ENCODE assay signal across 15 mouse cellular contexts in the genomic region with DNA sequence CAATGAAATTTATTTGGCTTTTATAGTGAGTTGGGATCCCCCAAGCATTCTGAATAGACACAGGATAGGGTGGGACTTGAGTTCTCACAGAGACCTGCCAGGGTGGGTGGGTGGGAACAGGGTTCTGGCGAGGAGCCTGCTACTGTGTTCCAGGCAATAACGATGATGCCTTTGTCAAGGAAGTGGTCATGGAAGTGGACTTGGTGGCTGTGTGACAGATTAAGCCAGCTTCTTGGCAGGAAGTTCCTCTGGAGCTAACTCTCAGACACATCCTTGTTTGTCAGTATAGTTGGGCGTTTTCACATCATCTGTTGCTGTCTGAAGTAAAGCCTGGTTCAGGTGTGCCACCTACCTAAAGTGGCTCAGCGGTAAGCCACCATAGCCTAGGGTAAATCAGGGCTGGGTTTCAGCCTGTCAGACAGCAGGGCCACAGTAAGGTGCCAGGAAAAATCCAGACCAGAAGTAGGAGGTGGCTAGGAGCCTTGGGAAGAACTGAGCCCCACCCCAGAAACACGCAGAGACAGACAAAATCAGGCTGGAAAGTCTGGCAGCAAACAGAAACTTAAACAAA. TPM values are rescaled to one million over a fixed set of nuclear protein-coding genes. Genes with fewer than 3 reads are reported as not detected.
DNase-seq lines count a peak whose midpoint lies in the region; TF ChIP-seq lines count a peak whose summit lies in the region.
"Had no signal": no experiment of that assay in that cellular context is flagged by ENCODE, and none has a peak within 500 bp of the region (broad histone marks: within the 10 kb centered on the region; RNA-seq: fewer than 3 reads in every experiment).

No protein-coding gene starts in this region.

- H3K27ac ChIP-seq in kidney, adult 2 months (ENCODE audit: insufficient read depth, low read depth, low read length), result peak overlapping the region; percentile 67
- H3K27ac ChIP-seq: forebrain, embryonic 15.5 days; hindbrain, embryonic 15.5 days; limb, embryonic 15.5 days; midbrain, embryonic 10.5 days had no signal

- no peak for TF ChIP-seq POLR2A in kidney, adult 2 months (IDR thresholded peaks at IDR 0.05; ENCODE audit: low read depth, low read length)

- H3K4me1 ChIP-seq in kidney, adult 2 months (ENCODE audit: control insufficient read depth, insufficient read depth, low read length), result no peaks in the 10 kb centered on the region
- H3K4me1 ChIP-seq: forebrain, embryonic 15.5 days; hindbrain, embryonic 15.5 days; midbrain, embryonic 10.5 days had no signal

- WGBS in kidney, adult 2 months, result 62% methylated on average over 5 of the region's 5 CpGs

- no peak for TF ChIP-seq CTCF in kidney, adult 2 months (conservative IDR thresholded peaks at IDR 0.05; ENCODE audit: insufficient read depth, insufficient read length, low read depth, low read length)

- no peaks in the 10 kb centered on the region for H3K36me3 ChIP-seq in kidney, adult 2 months (ENCODE audit: control insufficient read depth, insufficient read depth, low read length)
- H3K36me3 ChIP-seq: forebrain, embryonic 15.5 days; hindbrain, embryonic 15.5 days; limb, embryonic 15.5 days; midbrain, embryonic 10.5 days had no signal

- H3K4me3 ChIP-seq in kidney, adult 2 months (ENCODE audit: insufficient read depth, low read depth, low read length), result no peak overlapping the region
- H3K4me3 ChIP-seq: forebrain, embryonic 15.5 days; hindbrain, embryonic 15.5 days; limb, embryonic 15.5 days; midbrain, embryonic 10.5 days had no signal

- intact Hi-C loops in heart, postnatal 36 days (cut with DNase I), result no loop called here

- peak; percentile 70 for DNase-seq in kidney, adult 2 months
- no peak for DNase-seq in kidney, adult 9 months
- DNase-seq in heart, adult 9 months (ENCODE audit: low spot score in 2 of 2), result peak; percentile 56 to 83
- DNase-seq in heart, postnatal 36 days, result peak; percentile 24 to 43
- DNase-seq in lung, postnatal 36 days, result peak; percentile 53
- no peak for DNase-seq in Muller cell, postnatal 12 days (ENCODE audit: inconsistent ontology term)
- DNase-seq in cerebellum, adult 9-11 months, result no peak
- DNase-seq: cerebellum, adult 11 months; embryo, embryonic 11 days; gastrocnemius, postnatal 10 days; lung, embryonic 14.5 days had no signal

- no peaks in the 10 kb centered on the region for H3K27me3 ChIP-seq in kidney, adult 2 months (replicated peaks; ENCODE audit: control insufficient read depth, insufficient read depth, low read length)
- H3K27me3 ChIP-seq: forebrain, embryonic 15.5 days; hindbrain, embryonic 15.5 days; limb, embryonic 15.5 days had no signal

RNA-seq across cellular contexts. Expression of a gene that starts 7.6 kb away (rescaled TPM):
- 2.6 and 2.8 TPM in 2 replicates for polyA plus RNA-seq in kidney, adult 2 months (2012; rRNA removed)
- total RNA-seq in heart, postnatal 36 days (2021), result 1 to 10 TPM; 2.4 to 2.5 TPM

RNA-seq across cellular contexts. Expression of a gene that starts 8.0 kb away (rescaled TPM):
- 95.2 and 125 TPM in 2 replicates for polyA plus RNA-seq in kidney, adult 2 months (2012; rRNA removed)
- total RNA-seq in heart, postnatal 36 days (2021), result 100 to 1,000 TPM; 101 to 113 TPM

RNA-seq across cellular contexts. Expression of a gene that starts 56.2 kb away (rescaled TPM):
- 24.3 and 25.5 TPM in 2 replicates for polyA plus RNA-seq in kidney, adult 2 months (2012; rRNA removed)
- 10 to 100 TPM; 47.7 to 49.8 TPM for total RNA-seq in heart, postnatal 36 days (2021)

RNA-seq across cellular contexts. Expression of a gene that starts 57.5 kb away (rescaled TPM):
- 39.6 and 40.3 TPM in 2 replicates for polyA plus RNA-seq in kidney, adult 2 months (2012; rRNA removed)
- 10 to 100 TPM; 40.8 to 43.9 TPM for total RNA-seq in heart, postnatal 36 days (2021)

Comparison
In these comparisons a context has a peak if more than half of its experiments do, and no peak if none do; other contexts are left out.
1. DNase-seq: peak in kidney, adult 2 months (single experiment), heart, adult 9 months (2 of 2), heart, postnatal 36 days (2 of 2) and lung, postnatal 36 days (single experiment); none in kidney, adult 9 months (single experiment), Muller cell, postnatal 12 days (single experiment) and cerebellum, adult 9-11 months (single experiment).